Mouse (Mus musculus) ES-E14 (cell line): ENCODE results near the gene Gch1.

Experiments
- MAFK ChIP-seq: IDR thresholded peaks from 2 replicates; pipeline ENCODE4 v1.6.1; 2014; ENCODE audit warnings: mild to moderate bottlenecking, low read depth, low read length, inconsistent platforms; ENCODE audit not compliant: insufficient read depth
- ZC3H11A ChIP-seq: IDR thresholded peaks from 2 replicates; pipeline ENCODE4 v1.6.1; 2012; ENCODE audit warnings: low read depth, mild to moderate bottlenecking, inconsistent platforms, low read length, borderline replicate concordance

GRCm38 (mm10) chr14:47206601-47207000, 17.4 kb upstream of the Gch1 start:
- TF ChIP-seq MAFK (no peak), ZC3H11A (no peak)
